Mouse (Mus musculus) G1E (cell line): ENCODE results near the gene Zfp109. TPM values are rescaled to one million over a fixed set of nuclear protein-coding genes. Genes with fewer than 3 reads are reported as not detected.

ENCODE experiments used
- ATAC-seq: 2 replicates; pipeline ENCODE4 v1.8.0; 2016; ENCODE audit warnings: mild to moderate bottlenecking; ENCODE audit not compliant: insufficient number of reproducible peaks, poor library complexity, low FRiP score, severe bottlenecking; ENCODE audit errors: extremely low read depth
- DNase-seq: peaks from one replicate; pipeline ENCODE4 v3.0.0; 2012; ENCODE audit warnings: low spot score
- H3K27me3 ChIP-seq: 2 replicates; pipeline ENCODE4 v1.6.1; 2012; ENCODE audit warnings: mild to moderate bottlenecking, low read length, inconsistent platforms; ENCODE audit not compliant: insufficient read depth
- H3K36me3 ChIP-seq: replicated peaks from 2 replicates; pipeline ENCODE3; 2012; ENCODE audit warnings: mild to moderate bottlenecking, inconsistent platforms
- H3K4me1 ChIP-seq: 2 replicates; pipeline ENCODE4 v1.6.1; 2012; ENCODE audit warnings: low read depth, low read length, inconsistent platforms, mixed read lengths; ENCODE audit not compliant: insufficient read depth
- H3K4me3 ChIP-seq: 2 replicates; pipeline ENCODE4 v1.5.1; 2012; ENCODE audit warnings: low read depth, mild to moderate bottlenecking, inconsistent platforms, low read length, moderate library complexity, mixed read lengths
- H3K9me3 ChIP-seq: replicated peaks from 2 replicates; pipeline ENCODE4 v1.6.1; 2012; ENCODE audit warnings: inconsistent platforms
- CTCF ChIP-seq: IDR thresholded peaks from 2 replicates; pipeline ENCODE4 v1.5.1; 2012; ENCODE audit warnings: low read depth, low read length, inconsistent platforms, mixed read lengths
- GATA1 ChIP-seq: IDR thresholded peaks from 2 replicates; pipeline ENCODE4 v1.6.1; 2012; ENCODE audit warnings: borderline replicate concordance, low read length, inconsistent platforms, mixed read lengths
- GATA2 ChIP-seq: IDR thresholded peaks from 2 replicates; pipeline ENCODE4 v1.6.1; 2012; ENCODE audit warnings: low read depth, low read length, inconsistent platforms, borderline replicate concordance
- POLR2AphosphoS5 ChIP-seq: IDR thresholded peaks from 2 replicates; pipeline ENCODE4 v1.6.1; 2012; ENCODE audit warnings: low read depth, low read length, inconsistent platforms; ENCODE audit not compliant: insufficient replicate concordance
- TAL1 ChIP-seq: conservative IDR thresholded peaks from 2 replicates; pipeline ENCODE4 v1.6.1; 2012; ENCODE audit warnings: low read depth, low read length, inconsistent platforms, mixed read lengths
- polyA plus RNA-seq: library from polyadenylated mRNA; stranded (reverse); fragments of >175 nt; gene quantifications from 2 replicates; pipeline ENCODE4 v1.2.3, GENCODE M21; 2012
- total RNA-seq, 2 experiments: library from RNA; stranded (forward) in 1 of 2; stranded (reverse) in 1 of 2; fragments of 200-1000 nt in 1 of 2; fragments of >200 nt in 1 of 2; fragmentation: Nextera tagmentation in 1 of 2; gene quantifications; 2 replicates each; pipeline ENCODE4 v1.2.3; 2014 to 2017

Gene Zfp109
- total and polyA plus RNA-seq, 3 experiments = 0.25 to 1.7 (median 1.3) TPM

DNA sequence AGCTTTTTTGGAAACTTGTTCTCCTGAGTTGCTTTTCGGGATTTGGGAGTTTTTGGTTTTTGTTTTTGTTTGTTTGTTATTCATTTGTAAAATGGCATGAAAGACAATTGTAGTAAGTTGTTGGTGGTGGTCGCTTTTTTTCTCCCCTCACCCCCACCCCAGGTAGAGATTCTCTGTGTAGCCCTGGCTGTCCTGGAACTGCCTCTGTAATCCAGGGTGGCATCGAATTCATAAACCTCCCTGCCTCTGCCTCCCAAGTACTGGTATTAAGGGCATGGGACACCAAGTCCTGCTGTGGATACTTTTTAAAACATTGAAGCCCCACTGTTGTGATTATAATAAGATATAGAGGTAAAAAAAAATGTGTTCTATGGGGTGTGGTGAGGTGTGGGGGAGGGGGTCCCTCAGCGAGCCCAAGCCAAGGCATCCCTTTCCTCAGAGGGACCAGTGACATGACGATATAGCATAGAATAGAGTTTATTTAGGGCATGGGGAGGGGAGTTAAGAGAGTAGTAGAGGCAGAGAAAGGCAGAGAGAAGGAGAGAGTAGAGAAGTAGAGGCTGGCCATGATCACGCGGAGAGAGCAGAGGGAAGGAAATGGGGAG lies 29.0 kb downstream of the Zfp109 start:
- Histone ChIP-seq H3K36me3 (no peaks in the 10 kb centered on the region), H3K4me3 (no peak overlapping the region), H3K4me1 (no peaks in the 10 kb centered on the region), H3K27me3 (no peaks in the 10 kb centered on the region), H3K9me3 (no peaks in the 10 kb centered on the region)
- ATAC-seq (no peak), DNase-seq (no peak)
- TF ChIP-seq CTCF = no peak
- TF ChIP-seq TAL1 = no peak
- TF ChIP-seq GATA2 = no peak
- no peak for TF ChIP-seq GATA1
- TF ChIP-seq POLR2AphosphoS5 = no peak

DNA sequence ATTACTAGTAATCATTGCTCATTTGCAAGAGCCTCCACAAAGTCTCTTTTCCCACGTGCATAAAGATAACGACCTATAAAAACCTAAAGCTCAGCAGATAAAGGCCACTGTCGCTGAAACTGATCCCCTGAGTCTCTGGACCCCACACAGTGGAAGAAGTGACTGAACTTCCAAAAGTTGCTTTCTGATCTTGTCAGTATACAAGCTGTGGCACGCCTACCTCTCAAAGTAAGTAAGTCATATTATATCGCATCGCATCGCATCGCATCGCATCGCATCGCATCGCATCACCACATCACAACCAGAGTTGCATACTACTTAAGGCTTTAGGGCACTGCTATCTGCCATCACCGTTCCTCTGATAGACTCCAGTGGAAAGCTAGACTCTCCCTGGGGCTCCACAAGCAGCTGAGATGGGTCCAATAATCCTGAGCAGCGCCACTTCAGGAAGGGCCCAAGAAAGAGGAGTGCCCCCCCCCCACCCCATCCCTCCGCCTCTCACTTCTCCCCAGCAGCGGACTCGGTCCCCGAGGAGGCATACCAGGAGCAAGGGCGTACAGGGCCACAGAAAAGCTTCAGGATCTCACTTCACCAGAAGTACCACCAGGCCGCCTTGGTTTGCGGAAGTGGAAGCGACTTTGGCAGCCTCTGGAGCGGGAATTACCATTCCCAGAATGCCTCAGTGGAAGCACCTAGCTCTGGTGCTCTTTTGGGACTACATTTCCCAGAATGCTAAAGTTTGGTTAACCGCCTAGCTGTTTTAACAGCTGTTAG lies 29.7 kb downstream of the Zfp109 start:
- ATAC-seq (no peak), DNase-seq (no peak)
- H3K9me3 ChIP-seq = no peaks in the 10 kb centered on the region
- no peaks in the 10 kb centered on the region for H3K36me3 ChIP-seq
- no peak for TF ChIP-seq POLR2AphosphoS5
- H3K27me3 ChIP-seq = no peaks in the 10 kb centered on the region
- H3K4me1 ChIP-seq = no peaks in the 10 kb centered on the region
- H3K4me3 ChIP-seq = no peak overlapping the region

- ATAC-seq (no peak), DNase-seq (no peak)
- TF ChIP-seq GATA1 = no peak
- Histone ChIP-seq H3K27me3 (no peaks in the 10 kb centered on the region), H3K36me3 (no peaks in the 10 kb centered on the region), H3K4me3 (no peak overlapping the region), H3K4me1 (no peaks in the 10 kb centered on the region), H3K9me3 (no peaks in the 10 kb centered on the region)
Observed at GRCm38 (mm10) chr7:24196961-24197360, 40.4 kb downstream of the Zfp109 start.

DNA sequence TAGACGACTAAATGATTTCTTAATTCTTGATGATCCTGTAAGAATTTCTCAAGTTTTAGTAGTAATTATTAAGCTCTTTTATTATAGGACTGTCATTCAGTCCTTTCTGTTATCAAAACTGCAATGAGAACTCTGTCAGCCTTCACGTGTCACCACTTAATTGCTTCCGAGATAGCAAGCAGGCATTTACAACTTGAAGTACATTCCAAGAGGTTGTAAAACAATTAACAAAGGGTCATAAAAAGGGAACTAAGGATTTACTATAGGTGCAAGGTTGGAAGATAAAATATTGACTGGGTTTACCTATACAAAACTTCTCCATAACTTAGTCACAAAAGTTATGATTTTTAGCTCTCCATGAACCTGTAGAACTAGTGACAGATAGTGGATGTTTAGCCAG lies 44.2 kb downstream of the Zfp109 start:
- Histone ChIP-seq H3K4me1 (no peaks in the 10 kb centered on the region), H3K27me3 (no peaks in the 10 kb centered on the region), H3K4me3 (no peak overlapping the region), H3K9me3 (no peaks in the 10 kb centered on the region), H3K36me3 (no peaks in the 10 kb centered on the region)
- no peak for DNase-seq
- no peak for ATAC-seq
- TF ChIP-seq GATA1 (no peak), CTCF (no peak), POLR2AphosphoS5 (no peak), TAL1 (no peak), GATA2 (no peak)

DNA sequence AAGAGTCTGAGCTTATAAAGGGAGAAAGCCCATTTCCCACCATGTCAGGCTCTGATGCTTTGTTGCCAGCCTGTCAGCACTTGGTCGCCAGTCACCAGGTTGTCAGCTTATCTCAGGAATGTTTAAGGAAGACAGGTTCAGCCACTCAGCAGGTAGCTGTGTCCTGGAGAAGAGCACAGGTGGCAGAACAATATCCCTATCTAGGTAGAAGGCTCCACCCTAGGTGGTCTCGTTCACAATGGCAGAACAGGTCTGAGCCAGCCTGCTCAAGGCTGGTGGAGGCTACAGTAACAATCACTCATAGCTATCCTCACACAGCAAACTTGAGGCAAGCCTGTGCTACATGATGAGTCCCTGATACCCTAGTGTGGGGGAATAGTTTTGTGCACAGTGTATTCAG lies 46.0 kb downstream of the Zfp109 start:
- ATAC-seq (no peak), DNase-seq (no peak)
- TF ChIP-seq GATA2 (no peak), GATA1 (no peak), TAL1 (no peak), CTCF (no peak), POLR2AphosphoS5 (no peak)
- no peaks in the 10 kb centered on the region for H3K9me3 ChIP-seq
- no peaks in the 10 kb centered on the region for H3K36me3 ChIP-seq
- H3K4me3 ChIP-seq = no peak overlapping the region
- H3K27me3 ChIP-seq = no peaks in the 10 kb centered on the region
- no peaks in the 10 kb centered on the region for H3K4me1 ChIP-seq

- ATAC-seq (no peak), DNase-seq (no peak)
- TF ChIP-seq GATA2 (no peak), POLR2AphosphoS5 (no peak)
- Histone ChIP-seq H3K27me3 (no peaks in the 10 kb centered on the region), H3K4me3 (no peak overlapping the region), H3K4me1 (no peaks in the 10 kb centered on the region), H3K9me3 (no peaks in the 10 kb centered on the region), H3K36me3 (no peaks in the 10 kb centered on the region)
Observed at GRCm38 (mm10) chr7:24189571-24189944, 47.8 kb downstream of the Zfp109 start.
